Mouse (Mus musculus) liver, embryonic 14 days (tissue): Measurements from ENCODE around the gene Rgs7bp. TPM values are rescaled to one million over a fixed set of nuclear protein-coding genes. Genes with fewer than 3 reads are reported as not detected.

Experiments used
- polyA plus RNA-seq: library from polyadenylated mRNA; depleted of rRNA; stranded (reverse); fragments of >200 nt; gene quantifications from 2 replicates; pipeline ENCODE4 v1.2.3, GENCODE M21; 2012; rRNA removed

The Rgs7bp gene
- 0.25 and 0.28 TPM in 2 replicates for polyA plus RNA-seq

GRCm38 (mm10) chr13:105054181-105054940, at the start of gene Rgs7bp:
TSS of gene Rgs7bp (minus strand) at chr13:105054930.

GRCm38 (mm10) chr13:105081862-105082261, 27.1 kb upstream of the Rgs7bp start, which contains the start of gene 4933425L06Rik:
TSS of gene 4933425L06Rik (plus strand) at chr13:105082122.

Other genes with a start within 250 kb of the Rgs7bp start
- 6.7 and 7.3 TPM in 2 replicates for gene Cwc27, start 237.8 kb downstream of the Rgs7bp start, polyA plus RNA-seq
- not detected in 2 replicates for gene Shisal2b, start 191.0 kb downstream of the Rgs7bp start, polyA plus RNA-seq
- not detected in 2 replicates for gene 4933425L06Rik, start 27.2 kb upstream of the Rgs7bp start, polyA plus RNA-seq
- gene Rnf180, start 239.9 kb upstream of the Rgs7bp start, polyA plus RNA-seq = 0.31 and 0.32 TPM in 2 replicates